Mouse (Mus musculus) natural killer cell, adult 2 months (primary cell): ENCODE measurements around the gene Oaz3.
A peak's percentile ranks its signal among the peaks of the same experiment; 100 is the strongest.

Experiments used
- DNase-seq, 2 experiments: peaks; one replicate each; pipeline ENCODE4 v3.0.0; 2022; ENCODE audit warnings: low spot score in 2 of 2

Gene Oaz3

GRCm38 (mm10) chr3:94443597-94443964 lies at the start of gene Oaz3:
Oaz3 (minus strand) TSS chr3:94443915.
- DNase-seq: peak in 1 of 2 experiments; percentile 53

- no peak for DNase-seq
Observed at GRCm38 (mm10) chr3:94487581-94487980, 43.9 kb upstream of the Oaz3 start.

GRCm38 (mm10) chr3:94485922-94486321 lies 42.2 kb upstream of the Oaz3 start:
- no peak for DNase-seq

GRCm38 (mm10) chr3:94483790-94484439 lies 40.2 kb upstream of the Oaz3 start:
- DNase-seq: no peak

GRCm38 (mm10) chr3:94482764-94483385 lies 39.2 kb upstream of the Oaz3 start:
- peak in 1 of 2 experiments; percentile 11 for DNase-seq

GRCm38 (mm10) chr3:94481429-94481828 lies 37.7 kb upstream of the Oaz3 start:
- DNase-seq: no peak

GRCm38 (mm10) chr3:94480291-94480884 lies 36.7 kb upstream of the Oaz3 start, which contains the start of gene Riiad1:
Riiad1 (minus strand) TSS chr3:94480341.
- no peak for DNase-seq

- DNase-seq: no peak
Observed at GRCm38 (mm10) chr3:94479564-94479963, 35.8 kb upstream of the Oaz3 start.

- DNase-seq: no peak
Observed at GRCm38 (mm10) chr3:94478591-94479169, 35.0 kb upstream of the Oaz3 start.

- DNase-seq: no peak
Observed at GRCm38 (mm10) chr3:94477981-94478422, 34.3 kb upstream of the Oaz3 start, which contains the start of gene Celf3. Celf3 (plus strand) TSS chr3:94478295.

GRCm38 (mm10) chr3:94477444-94477843 lies 33.7 kb upstream of the Oaz3 start:
- DNase-seq: no peak

GRCm38 (mm10) chr3:94476301-94477035 lies 32.8 kb upstream of the Oaz3 start:
- DNase-seq: no peak

- no peak for DNase-seq
Observed at GRCm38 (mm10) chr3:94473567-94474232, 30.0 kb upstream of the Oaz3 start.

GRCm38 (mm10) chr3:94473115-94473505 lies 29.4 kb upstream of the Oaz3 start:
- DNase-seq: no peak

GRCm38 (mm10) chr3:94472447-94473114 lies 28.9 kb upstream of the Oaz3 start:
- DNase-seq: no peak

GRCm38 (mm10) chr3:94468931-94469330 lies 25.2 kb upstream of the Oaz3 start:
- DNase-seq: no peak

- no peak for DNase-seq
Observed at GRCm38 (mm10) chr3:94465632-94466430, 22.1 kb upstream of the Oaz3 start.

- DNase-seq: no peak
Observed at GRCm38 (mm10) chr3:94463926-94464578, 20.3 kb upstream of the Oaz3 start.

- DNase-seq: no peak
Observed at GRCm38 (mm10) chr3:94459834-94460233, 16.1 kb upstream of the Oaz3 start.
